Mouse (Mus musculus) E14TG2a.4 (cell line): Measurements from ENCODE around the gene Rita1.

ENCODE experiments used
- CTCF ChIP-seq: conservative IDR thresholded peaks from 2 replicates; pipeline ENCODE4 v1.5.1; 2014; ENCODE audit warnings: low read length
- NANOG ChIP-seq: IDR thresholded peaks from 2 replicates; pipeline ENCODE4 v1.6.1; 2014; ENCODE audit warnings: borderline replicate concordance, low read length, mixed read lengths

DNA sequence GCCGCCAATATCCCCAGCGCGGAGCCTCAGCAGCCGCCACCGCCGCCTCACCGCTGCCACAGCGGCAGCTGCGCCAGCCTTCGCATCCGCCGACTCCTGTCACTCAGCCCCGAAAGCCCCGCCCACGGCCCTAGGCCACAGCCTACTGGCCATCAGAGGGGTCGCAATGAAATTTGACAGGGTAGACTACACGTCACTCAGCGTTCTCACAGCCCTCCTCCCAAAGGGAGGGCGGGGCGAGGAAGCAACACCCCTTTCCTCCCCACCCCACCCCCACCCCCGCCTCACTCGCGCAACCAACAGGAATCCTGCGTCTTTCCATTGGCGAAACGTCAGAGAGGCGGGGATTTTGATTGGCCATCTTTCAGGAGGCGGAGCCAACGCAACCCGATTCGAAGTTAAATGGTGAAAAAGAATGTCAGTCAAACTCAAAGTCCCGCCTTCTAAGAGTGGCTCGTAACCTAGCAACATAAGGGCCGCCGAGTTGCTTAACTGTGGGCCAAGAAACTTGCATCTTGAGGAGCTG, 23.8 kb downstream of the Rita1 start, which contains the start of the genes Tpcn1 and Iqcd:
- TF ChIP-seq CTCF (no peak), NANOG (no peak)
